Mouse (Mus musculus): Measurements from ENCODE around the gene Cacna1a.
"Not testable (repeated sequence)": the region's sequence is repeated elsewhere in the genome, so short reads cannot be mapped to it uniquely, and the experiment has no call there.

Gene Cacna1a

GRCm38 (mm10) chr8:84485366-84485765 lies 97.1 kb downstream of the Cacna1a start:
- DNase-seq: no peak

- DNase-seq: peak; percentile 25
Observed at GRCm38 (mm10) chr8:84485864-84486263, 97.6 kb downstream of the Cacna1a start.

- DNase-seq: no peak
Observed at GRCm38 (mm10) chr8:84489223-84489622, 101.0 kb downstream of the Cacna1a start.

GRCm38 (mm10) chr8:84494541-84495084 lies 106.4 kb downstream of the Cacna1a start:
- peak; percentile 89 for DNase-seq

GRCm38 (mm10) chr8:84501181-84501580 lies 112.9 kb downstream of the Cacna1a start:
- no peak for DNase-seq

GRCm38 (mm10) chr8:84501671-84502308 lies 113.5 kb downstream of the Cacna1a start:
- no peak for DNase-seq

- no peak for DNase-seq
Observed at GRCm38 (mm10) chr8:84502638-84503037, 114.4 kb downstream of the Cacna1a start.

- no peak for DNase-seq
Observed at GRCm38 (mm10) chr8:84507220-84507619, 119.0 kb downstream of the Cacna1a start.

GRCm38 (mm10) chr8:84509764-84510163 lies 121.5 kb downstream of the Cacna1a start:
- DNase-seq: not testable (repeated sequence)

GRCm38 (mm10) chr8:84511621-84512020 lies 123.4 kb downstream of the Cacna1a start:
- no peak for DNase-seq

GRCm38 (mm10) chr8:84513765-84514164 lies 125.5 kb downstream of the Cacna1a start:
- DNase-seq: no peak

GRCm38 (mm10) chr8:84518180-84518579 lies 129.9 kb downstream of the Cacna1a start:
- no peak for DNase-seq

GRCm38 (mm10) chr8:84518720-84519119 lies 130.5 kb downstream of the Cacna1a start:
- no peak for DNase-seq

GRCm38 (mm10) chr8:84519767-84520626 lies 131.8 kb downstream of the Cacna1a start:
- DNase-seq: peak; percentile 64

- DNase-seq: no peak
Observed at GRCm38 (mm10) chr8:84520999-84521398, 132.8 kb downstream of the Cacna1a start.

- DNase-seq: no peak
Observed at GRCm38 (mm10) chr8:84528036-84528435, 139.8 kb downstream of the Cacna1a start.

GRCm38 (mm10) chr8:84529548-84529947 lies 141.3 kb downstream of the Cacna1a start:
- DNase-seq: no peak

- DNase-seq: no peak
Observed at GRCm38 (mm10) chr8:84532725-84533124, 144.5 kb downstream of the Cacna1a start.

GRCm38 (mm10) chr8:84533341-84533740 lies 145.1 kb downstream of the Cacna1a start:
- no peak for DNase-seq

GRCm38 (mm10) chr8:84536917-84537316 lies 148.7 kb downstream of the Cacna1a start:
- DNase-seq: no peak

GRCm38 (mm10) chr8:84539376-84539775 lies 151.1 kb downstream of the Cacna1a start:
- DNase-seq: no peak

GRCm38 (mm10) chr8:84542481-84542880 lies 154.2 kb downstream of the Cacna1a start:
- DNase-seq: no peak

- DNase-seq: no peak
Observed at GRCm38 (mm10) chr8:84545522-84545921, 157.3 kb downstream of the Cacna1a start.

- no peak for DNase-seq
Observed at GRCm38 (mm10) chr8:84552457-84552856, 164.2 kb downstream of the Cacna1a start.
